Mouse (Mus musculus) bone marrow, adult 2 months (tissue): ENCODE results near the gene Oas1f.

Source experiments
- CTCF ChIP-seq: fragments of 200-500 bp; IDR thresholded peaks from 2 replicates; pipeline ENCODE4 v1.5.1; 2011; ENCODE audit warnings: low read length, control low read depth; ENCODE audit not compliant: control insufficient read depth, insufficient read depth
- POLR2A ChIP-seq: fragments of 200-500 bp; IDR thresholded peaks from 2 replicates; pipeline ENCODE4 v1.6.1; 2011; ENCODE audit warnings: low read depth, mild to moderate bottlenecking, control low read depth, low read length, borderline replicate concordance; ENCODE audit not compliant: control insufficient read depth

DNA sequence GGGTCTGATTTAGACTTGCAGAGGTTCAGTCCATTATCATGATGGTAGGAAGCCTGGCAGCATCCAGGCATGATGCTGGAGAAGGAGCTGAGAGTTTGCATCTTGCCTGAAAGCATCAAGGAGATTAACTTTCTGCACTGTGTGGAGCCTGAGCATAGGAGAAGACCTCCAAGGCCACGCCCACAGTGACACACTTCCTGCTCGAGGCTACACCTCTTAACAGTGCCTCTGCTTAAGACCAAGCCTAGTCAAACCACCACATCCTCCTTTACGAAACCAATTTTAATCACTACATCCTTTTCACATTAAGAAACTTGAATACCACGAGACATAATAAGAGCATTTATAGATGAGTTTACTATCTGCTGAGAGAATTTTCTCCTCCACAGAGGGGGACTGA is 16.1 kb upstream of the Oas1f start:
- TF ChIP-seq CTCF = no peak
- no peak for TF ChIP-seq POLR2A
